Mouse (Mus musculus) hindbrain, embryonic 16.5 days (tissue): ENCODE data around the gene Pmm2. TPM values are rescaled to one million over a fixed set of nuclear protein-coding genes. Genes with fewer than 3 reads are reported as not detected.

Source experiments
- ATAC-seq: fragments of 200-750 bp; cut with Nextera tagmentation; 2 replicates; pipeline ENCODE4 v1.8.0; 2017; ENCODE audit warnings: moderate TSS enrichment, moderate library complexity
- H3K27ac ChIP-seq: fragments of 300-500 bp; sonication (generic); 2 replicates; pipeline ENCODE4 v1.5.1; 2014; ENCODE audit warnings: low read depth, mild to moderate bottlenecking, control low read depth, low read length, moderate library complexity
- H3K27me3 ChIP-seq: fragments of 300-500 bp; sonication (generic); replicated peaks from 2 replicates; pipeline ENCODE4 v1.6.1; 2014; ENCODE audit warnings: low read length; ENCODE audit not compliant: control insufficient read depth, insufficient read depth
- H3K36me3 ChIP-seq: fragments of 300-500 bp; sonication (generic); 2 replicates; pipeline ENCODE4 v1.6.1; 2014; ENCODE audit warnings: mild to moderate bottlenecking, low read length, moderate library complexity, mixed read lengths; ENCODE audit not compliant: control insufficient read depth, insufficient read depth
- H3K4me1 ChIP-seq: fragments of 300-500 bp; sonication (generic); 2 replicates; pipeline ENCODE4 v1.6.1; 2014; ENCODE audit warnings: low read depth, low read length; ENCODE audit not compliant: control insufficient read depth, insufficient read depth
- H3K4me2 ChIP-seq: fragments of 300-500 bp; sonication (generic); 2 replicates; pipeline ENCODE4 v1.6.1; 2014; ENCODE audit warnings: mild to moderate bottlenecking, low read length, control low read depth, moderate library complexity
- H3K4me3 ChIP-seq: fragments of 300-500 bp; sonication (generic); 2 replicates; pipeline ENCODE4 v1.5.1; 2014; ENCODE audit warnings: mild to moderate bottlenecking, low read length, control low read depth, moderate library complexity
- H3K9ac ChIP-seq: fragments of 300-500 bp; sonication (generic); 2 replicates; pipeline ENCODE4 v1.6.1; 2014; ENCODE audit warnings: low read depth, mild to moderate bottlenecking, control low read depth, low read length, moderate library complexity
- H3K9me3 ChIP-seq: fragments of 300-500 bp; sonication (generic); 2 replicates; pipeline ENCODE4 v1.6.1; 2014; ENCODE audit warnings: mild to moderate bottlenecking, low read length, moderate library complexity; ENCODE audit not compliant: control insufficient read depth
- WGBS: fragments of 180-500 bp; shearing (Covaris S2); extraction: QIAGEN DNeasy Blood & Tissue Kit; methylation state at CpG from one replicate; pipeline ENCODE4 v1.1.7; 2014; 5-methylcytosine and 5-hydroxymethylcytosine counted together
- polyA plus RNA-seq: library from polyadenylated mRNA; unstranded; fragments of >200 nt; fragmentation: Nextera tagmentation; extraction: Ambion mirVana; gene quantifications from 2 replicates; pipeline ENCODE4 v1.2.1, GENCODE M21; 2015

Gene Pmm2
- polyA plus RNA-seq, 1 experiment from 2014 or later: 33.1 TPM

DNA sequence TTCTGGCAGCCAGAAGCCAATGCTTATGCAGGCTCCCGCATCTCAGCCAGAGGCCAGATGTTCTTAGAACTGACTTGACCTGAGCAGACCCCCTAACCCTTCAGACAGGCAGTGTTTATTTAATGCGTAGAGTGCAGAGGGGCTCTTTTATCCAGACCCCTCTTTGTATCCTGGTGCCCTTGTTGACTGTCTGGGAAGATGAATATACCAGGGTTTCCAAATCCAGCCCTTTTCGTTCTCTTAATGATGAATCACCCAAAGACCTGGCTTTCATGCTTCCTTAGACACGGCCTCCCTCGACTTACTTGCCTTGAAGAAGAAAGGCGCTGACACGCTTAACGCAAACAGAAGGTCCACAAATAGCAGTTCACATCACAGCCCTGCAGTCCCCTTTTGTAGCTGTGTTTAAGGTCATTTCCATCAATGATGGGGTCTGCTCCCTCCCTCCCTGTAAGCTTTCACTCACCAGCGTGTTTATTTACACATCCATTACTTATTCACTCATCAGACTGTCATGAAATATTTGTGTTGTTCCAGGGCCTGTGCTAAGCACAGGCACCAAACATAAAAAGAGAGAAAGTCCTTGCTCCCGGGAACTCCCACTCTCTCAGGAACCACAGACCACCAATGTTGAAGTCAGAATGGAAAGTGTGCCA, 17.7 kb upstream of the Pmm2 start:
- Histone ChIP-seq H3K36me3 (peaks cover 19% of the 10 kb centered on the region), H3K27ac (no peak overlapping the region), H3K27me3 (no peaks in the 10 kb centered on the region), H3K4me2 (no peak overlapping the region), H3K4me1 (no peaks in the 10 kb centered on the region), H3K4me3 (no peak overlapping the region), H3K9me3 (peaks cover 2% of the 10 kb centered on the region; the same call in 1 of the 2 replicates), H3K9ac (no peak overlapping the region)
- WGBS: 19% methylated on average over 10 of the region's 10 CpGs
- ATAC-seq: no peak

DNA sequence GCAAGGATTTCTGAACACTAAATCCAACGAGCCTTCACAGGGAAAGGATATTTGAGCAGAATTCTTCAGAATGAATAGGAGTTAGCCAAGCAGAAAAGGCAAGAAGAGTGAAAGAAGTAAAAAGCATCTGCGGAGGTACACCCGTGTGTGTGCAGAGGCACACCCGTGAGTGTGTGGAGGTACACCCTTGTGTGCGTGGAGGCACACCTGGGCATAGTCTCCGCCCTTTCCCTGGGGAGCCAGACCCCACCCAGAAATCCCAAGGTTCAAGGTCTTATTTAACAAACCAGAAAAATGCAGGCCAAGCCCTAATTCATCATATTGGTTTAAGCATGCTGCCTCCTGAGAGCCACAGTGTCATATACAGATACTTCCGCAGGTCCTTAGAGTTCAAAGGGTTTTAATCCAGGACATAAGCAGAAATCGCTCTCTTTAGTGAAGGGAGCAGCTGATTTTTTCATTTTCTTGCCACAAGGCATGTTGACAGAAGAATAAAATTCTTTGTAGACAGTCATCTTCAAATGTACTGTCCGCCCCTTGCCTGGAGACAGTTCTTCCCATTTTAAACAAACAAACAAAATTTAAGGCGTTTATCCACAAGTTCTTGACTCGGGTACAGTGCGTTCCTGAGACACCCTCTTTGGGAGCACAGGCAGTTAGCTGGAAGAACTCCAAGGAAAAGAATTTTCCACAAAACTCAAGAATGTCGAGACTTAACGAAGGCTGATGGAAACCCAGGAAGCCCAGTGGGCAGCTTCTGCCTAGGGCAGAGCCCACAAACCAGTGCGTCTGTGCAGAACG, 17.0 kb upstream of the Pmm2 start:
- no peak for ATAC-seq
- Histone ChIP-seq H3K4me2 (no peak overlapping the region), H3K36me3 (peaks cover 19% of the 10 kb centered on the region), H3K9ac (no peak overlapping the region), H3K4me3 (no peak overlapping the region), H3K27ac (no peak overlapping the region), H3K4me1 (no peaks in the 10 kb centered on the region), H3K9me3 (peaks cover 2% of the 10 kb centered on the region; the same call in 1 of the 2 replicates), H3K27me3 (no peaks in the 10 kb centered on the region)
- WGBS: 78% methylated on average over 16 of the region's 16 CpGs

DNA sequence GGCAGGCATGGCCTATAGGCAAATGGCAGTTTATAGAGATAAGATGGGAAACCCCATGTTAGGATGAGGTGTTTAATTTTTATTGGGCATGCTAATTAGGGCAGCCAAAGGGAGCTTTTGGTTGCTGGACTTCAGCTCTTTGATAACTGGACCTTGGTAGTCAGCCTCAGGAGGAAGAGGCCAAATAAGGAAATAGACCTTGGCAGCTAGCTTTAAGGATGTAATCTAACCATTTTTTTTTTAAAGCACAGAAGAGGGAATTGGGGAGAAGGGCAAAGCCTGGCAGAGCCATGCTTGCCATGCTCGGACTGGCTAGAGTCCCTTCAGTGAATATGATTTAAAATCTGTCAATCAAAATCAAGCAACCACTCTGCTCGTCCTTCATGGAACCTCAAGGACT, 7.1 kb upstream of the Pmm2 start:
- 79% methylated on average over 2 of the region's 2 CpGs for WGBS
- no peak for ATAC-seq
- H3K27me3 ChIP-seq: no peaks in the 10 kb centered on the region

DNA sequence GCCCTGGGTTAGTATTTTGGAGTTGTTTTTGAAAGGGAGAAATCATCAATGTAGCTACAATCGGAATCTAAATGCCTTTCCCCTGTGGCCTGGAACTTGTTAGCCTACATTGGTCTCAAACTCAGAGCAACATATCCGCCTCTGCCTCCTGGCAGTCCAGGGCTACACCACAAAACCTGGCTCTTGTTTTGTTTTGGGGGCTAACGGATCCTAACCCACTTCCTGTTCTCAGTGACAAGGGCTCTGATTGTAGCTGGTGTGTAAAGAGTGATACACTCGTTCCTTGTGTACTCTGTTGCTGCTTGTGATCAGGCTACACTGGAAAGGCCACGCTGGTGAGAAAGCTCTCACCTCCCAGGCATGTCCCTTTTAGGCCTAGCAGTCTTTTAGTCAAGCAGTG, 6.0 kb upstream of the Pmm2 start:
- Histone ChIP-seq H3K27me3 (no peaks in the 10 kb centered on the region), H3K9ac (no peak overlapping the region), H3K27ac (no peak overlapping the region), H3K4me1 (peaks cover 6% of the 10 kb centered on the region), H3K36me3 (peaks cover 7% of the 10 kb centered on the region; the same call in 1 of the 2 replicates), H3K9me3 (no peaks in the 10 kb centered on the region), H3K4me2 (no peak overlapping the region), H3K4me3 (no peak overlapping the region)
- WGBS: 92% methylated on average over 5 of the region's 5 CpGs
- no peak for ATAC-seq

More for the DNA sequence above, 7.1 kb upstream of the Pmm2 start:
- H3K9ac ChIP-seq: no peak overlapping the region
- H3K9me3 ChIP-seq: no peaks in the 10 kb centered on the region
- no peak overlapping the region for H3K4me2 ChIP-seq
- H3K4me1 ChIP-seq: no peaks in the 10 kb centered on the region
- no peak overlapping the region for H3K4me3 ChIP-seq
- 0 out of 2 replicates have a peak, but pooled peaks cover 3% of the 10 kb centered on the region for H3K36me3 ChIP-seq
- H3K27ac ChIP-seq: no peak overlapping the region

DNA sequence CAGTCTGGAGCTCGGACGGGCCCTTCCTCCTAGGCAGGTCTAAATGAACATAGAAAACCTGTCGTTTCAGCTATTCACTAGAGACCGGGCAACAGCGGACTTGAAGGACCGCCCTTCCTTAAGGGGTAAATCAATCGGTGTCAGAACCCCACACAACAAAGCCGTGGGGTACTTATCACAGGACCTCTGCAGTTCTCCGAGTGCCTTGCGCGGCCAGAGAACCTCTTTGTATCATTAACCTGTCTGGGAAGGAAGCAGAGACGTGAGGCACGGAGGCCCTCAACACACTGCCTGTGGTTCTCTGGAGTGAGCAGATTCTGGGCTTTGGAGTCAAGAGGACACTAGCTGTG, 632 bp upstream of the Pmm2 start:
- Histone ChIP-seq H3K4me1 (peaks cover 17% of the 10 kb centered on the region), H3K4me3 (peak overlapping the region; percentile 67), H3K9me3 (no peaks in the 10 kb centered on the region), H3K27ac (peak overlapping the region; percentile 77), H3K27me3 (no peaks in the 10 kb centered on the region), H3K36me3 (peaks cover 7% of the 10 kb centered on the region; the same call in 1 of the 2 replicates), H3K4me2 (peak overlapping the region; percentile 74), H3K9ac (peak overlapping the region; percentile 78)
- ATAC-seq: peak; percentile 3; the same call in 1 of the 2 replicates
- WGBS: under 1% methylated on average over 13 of the region's 13 CpGs

DNA sequence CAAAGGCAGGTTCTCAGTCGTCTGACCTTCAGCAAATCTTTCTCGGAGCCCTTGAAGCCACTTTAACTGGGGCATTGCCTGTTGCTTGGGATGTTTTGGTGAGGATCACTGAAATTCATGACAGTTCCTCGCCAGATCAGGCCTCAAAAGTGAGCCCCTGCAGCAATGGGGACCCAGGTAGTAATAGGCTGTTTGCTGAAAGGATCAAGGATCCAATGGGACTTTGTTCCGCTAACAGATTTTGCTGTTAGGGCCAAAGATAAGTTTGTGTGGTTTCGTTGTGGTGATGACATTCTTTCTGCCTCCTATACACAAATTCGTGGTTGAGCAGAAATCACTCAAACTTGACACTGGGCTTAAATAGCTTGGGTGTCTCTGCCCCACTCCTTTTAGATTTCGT, 657 bp downstream of the Pmm2 start:
- ATAC-seq: no peak
- 49% methylated on average over 7 of the region's 7 CpGs for WGBS

DNA sequence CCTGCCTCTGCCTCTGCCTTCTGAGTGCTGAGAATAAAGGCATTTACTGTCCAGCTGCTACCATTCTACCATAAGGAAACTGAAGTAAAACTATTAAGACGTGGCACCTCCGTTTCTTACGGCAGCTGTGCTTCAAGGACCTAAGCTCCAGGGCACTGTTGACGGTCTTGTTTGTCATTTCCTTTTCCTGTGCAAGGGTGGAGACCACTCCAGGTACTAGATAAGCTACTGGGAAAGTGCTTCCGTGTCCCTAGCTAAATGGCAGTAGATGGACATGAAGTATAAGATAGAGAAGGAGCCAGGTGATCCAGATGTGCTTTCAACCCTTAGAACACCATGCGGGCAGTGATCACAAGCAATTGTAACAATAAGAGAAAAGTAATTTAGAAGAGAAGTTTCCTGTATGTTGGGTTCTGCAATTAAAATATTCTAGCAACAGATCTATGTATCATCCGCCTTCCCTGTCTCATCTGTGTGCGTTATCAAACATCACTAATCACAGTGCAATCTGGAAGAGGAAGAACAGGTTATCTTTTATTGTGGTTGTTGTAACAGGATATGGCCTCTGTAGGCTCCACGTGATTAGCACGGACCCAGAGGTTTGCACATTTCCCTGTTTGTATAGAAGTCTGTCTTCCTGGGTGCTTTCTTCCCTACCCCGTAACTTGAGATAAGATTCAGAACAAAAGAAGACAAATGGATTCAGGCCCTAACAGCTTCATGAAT, 2.2 kb downstream of the Pmm2 start:
- 92% methylated on average over 11 of the region's 11 CpGs for WGBS
- no peak overlapping the region for H3K4me2 ChIP-seq
- H3K27ac ChIP-seq: no peak overlapping the region
- peaks cover 12% of the 10 kb centered on the region; the same call in 1 of the 2 replicates for H3K36me3 ChIP-seq
- no peak for ATAC-seq
- no peak overlapping the region for H3K9ac ChIP-seq
- H3K9me3 ChIP-seq: no peaks in the 10 kb centered on the region
- peaks cover 17% of the 10 kb centered on the region for H3K4me1 ChIP-seq
- H3K4me3 ChIP-seq: no peak overlapping the region
- H3K27me3 ChIP-seq: no peaks in the 10 kb centered on the region

More for the DNA sequence above, 657 bp downstream of the Pmm2 start:
- H3K4me3 ChIP-seq: peak overlapping the region; percentile 67
- peak overlapping the region; percentile 78; the same call in 1 of the 2 replicates for H3K27ac ChIP-seq
- no peaks in the 10 kb centered on the region for H3K27me3 ChIP-seq
- H3K4me2 ChIP-seq: peak overlapping the region; percentile 74
- H3K9ac ChIP-seq: peak overlapping the region; percentile 75
- H3K36me3 ChIP-seq: peaks cover 10% of the 10 kb centered on the region; the same call in 1 of the 2 replicates
- peaks cover 17% of the 10 kb centered on the region for H3K4me1 ChIP-seq
- no peaks in the 10 kb centered on the region for H3K9me3 ChIP-seq

DNA sequence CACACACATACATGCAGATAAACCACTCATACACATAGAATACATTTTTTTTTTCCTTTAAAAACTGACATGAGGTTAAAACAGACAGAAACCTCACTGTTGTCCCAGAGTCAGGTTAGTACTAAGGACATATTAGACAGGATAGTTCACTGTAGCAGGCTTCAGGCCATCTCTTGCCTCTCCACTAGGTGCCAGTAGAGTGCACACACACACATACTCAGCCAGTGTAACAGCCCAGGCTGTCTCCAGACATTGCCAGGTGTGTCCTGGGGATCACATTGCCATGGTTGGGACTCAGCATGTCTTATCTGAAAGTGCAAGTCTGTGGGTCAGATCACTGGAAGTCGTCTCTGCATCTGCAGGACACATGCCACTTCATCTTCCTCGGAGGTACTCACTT, 6.4 kb downstream of the Pmm2 start:
- Histone ChIP-seq H3K27me3 (no peaks in the 10 kb centered on the region), H3K4me3 (no peak overlapping the region), H3K4me2 (no peak overlapping the region), H3K36me3 (peaks cover 18% of the 10 kb centered on the region), H3K27ac (no peak overlapping the region), H3K9me3 (no peaks in the 10 kb centered on the region), H3K4me1 (peaks cover under 1% of the 10 kb centered on the region; the same call in 1 of the 2 replicates), H3K9ac (no peak overlapping the region)
- no peak for ATAC-seq
- 74% methylated on average over 2 of the region's 2 CpGs for WGBS

DNA sequence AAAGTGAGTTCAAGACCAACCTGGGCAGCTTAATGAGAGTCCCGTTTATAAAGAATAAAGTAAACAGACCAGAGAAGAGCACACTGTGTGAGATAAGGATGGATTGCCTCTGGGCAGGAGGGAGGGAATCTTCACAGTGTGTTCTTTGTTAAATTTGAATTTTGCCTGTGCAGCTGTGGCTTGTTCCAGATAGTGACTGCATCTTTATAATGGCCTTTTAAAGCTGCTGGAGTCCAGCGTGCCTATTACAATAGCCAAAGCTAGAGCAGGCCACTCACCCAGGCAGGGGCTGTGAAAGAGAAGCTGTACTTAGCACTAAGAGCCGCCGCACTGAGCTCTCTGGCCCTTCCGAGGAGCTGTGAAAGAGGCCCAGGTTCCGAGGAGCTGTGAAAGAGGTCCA, 8.1 kb downstream of the Pmm2 start:
- no peaks in the 10 kb centered on the region for H3K4me1 ChIP-seq
- H3K27ac ChIP-seq: no peak overlapping the region
- no peak overlapping the region for H3K4me3 ChIP-seq
- no peak for ATAC-seq
- WGBS: 78% methylated on average over 6 of the region's 6 CpGs
- no peaks in the 10 kb centered on the region for H3K9me3 ChIP-seq
- no peaks in the 10 kb centered on the region for H3K27me3 ChIP-seq
- H3K4me2 ChIP-seq: no peak overlapping the region
- H3K9ac ChIP-seq: no peak overlapping the region
- peaks cover 22% of the 10 kb centered on the region for H3K36me3 ChIP-seq
